Mouse (Mus musculus): ENCODE results near the gene Asb2.

The Asb2 gene

GRCm38 (mm10) chr12:103361539-103362307 is 5.9 kb upstream of the Asb2 start:
- no peak for DNase-seq (ENCODE audit: inconsistent age in 2 of 2, low spot score in 1 of 2)

- DNase-seq (ENCODE audit: inconsistent age in 2 of 2, low spot score in 1 of 2), result no peak
These were observed 5.0 kb upstream of the Asb2 start for GRCm38 (mm10) chr12:103360812-103361211.

DNA sequence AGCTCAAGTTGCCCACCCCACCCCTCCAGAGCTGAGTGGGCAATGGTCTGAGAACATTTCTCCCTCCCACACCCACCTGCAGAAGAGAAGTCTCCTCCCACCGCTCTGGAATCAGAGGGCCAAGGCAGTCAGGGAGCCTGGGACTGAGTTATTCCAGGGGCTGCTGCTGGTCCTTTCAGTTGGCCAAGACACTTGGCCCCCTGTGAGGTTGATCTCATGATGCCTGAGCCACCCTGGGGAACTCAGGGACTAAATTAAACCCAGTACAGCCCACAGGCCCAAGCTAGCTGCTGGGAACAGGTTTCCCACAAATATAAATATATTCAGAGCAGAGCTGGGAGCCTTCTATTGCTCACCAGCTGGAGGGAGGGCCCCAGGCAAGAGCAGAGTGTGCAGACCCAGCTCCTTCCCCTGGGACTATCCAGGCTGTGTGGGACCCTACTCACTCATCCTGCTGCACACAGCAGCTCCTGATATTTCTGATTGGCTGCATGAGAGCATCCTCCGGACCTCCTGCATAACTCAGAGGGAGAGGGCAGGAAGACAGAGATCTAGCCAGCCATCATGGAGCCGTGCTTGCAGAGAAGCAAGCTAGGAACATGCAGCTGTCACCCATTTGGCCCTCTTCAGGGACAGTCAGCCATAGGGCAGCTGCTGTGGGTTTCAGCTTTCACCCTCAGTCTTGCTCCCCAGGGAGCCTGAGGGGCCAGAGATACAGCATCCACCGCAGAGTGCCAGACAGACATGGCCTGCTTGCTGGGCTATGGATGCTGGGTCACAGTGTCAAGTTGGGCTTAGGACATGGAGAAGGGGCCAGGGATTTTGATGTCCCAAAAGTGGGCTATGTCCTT is 3.4 kb upstream of the Asb2 start:
- peak in 1 of 2 experiments; percentile 22 for DNase-seq (ENCODE audit: inconsistent age in 2 of 2, low spot score in 1 of 2)

- DNase-seq (ENCODE audit: inconsistent age in 2 of 2, low spot score in 1 of 2), result peak in 1 of 2 experiments; percentile 61
These were observed 2.4 kb upstream of the Asb2 start for GRCm38 (mm10) chr12:103358216-103358615.

DNA sequence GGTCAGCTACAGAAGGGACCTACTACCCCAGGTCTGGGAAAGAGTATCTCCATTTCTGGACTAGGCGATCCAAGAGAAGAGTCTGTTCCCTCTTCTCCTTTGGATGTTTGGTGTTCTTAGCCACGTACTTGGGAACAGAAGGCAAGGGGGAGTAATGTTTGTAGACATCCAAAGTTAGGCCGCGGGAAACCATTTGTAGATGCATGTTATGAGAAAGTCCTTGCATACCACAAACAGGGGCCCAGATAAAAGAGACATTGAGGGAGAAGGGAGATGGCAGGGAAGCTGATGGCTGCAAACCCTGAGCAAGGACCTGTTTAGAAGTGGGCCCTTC is 581 bp upstream of the Asb2 start:
- no peak for DNase-seq (ENCODE audit: inconsistent age in 2 of 2, low spot score in 1 of 2)

GRCm38 (mm10) chr12:103353538-103353937 is 2.3 kb downstream of the Asb2 start:
- peak; percentile 87 to 93 for DNase-seq (ENCODE audit: inconsistent age in 2 of 2, low spot score in 1 of 2)

GRCm38 (mm10) chr12:103352735-103353134 is 3.1 kb downstream of the Asb2 start:
- DNase-seq (ENCODE audit: inconsistent age in 2 of 2, low spot score in 1 of 2), result no peak

- DNase-seq (ENCODE audit: inconsistent age in 2 of 2, low spot score in 1 of 2), result peak; percentile 71 to 93
These were observed 7.3 kb downstream of the Asb2 start for GRCm38 (mm10) chr12:103348506-103348905.

- no peak for DNase-seq (ENCODE audit: inconsistent age in 2 of 2, low spot score in 1 of 2)
These were observed 8.4 kb downstream of the Asb2 start for GRCm38 (mm10) chr12:103347406-103347805.

- DNase-seq (ENCODE audit: inconsistent age in 2 of 2, low spot score in 1 of 2), result peak in 1 of 2 experiments; percentile 71
These were observed 8.9 kb downstream of the Asb2 start for GRCm38 (mm10) chr12:103346945-103347344.

DNA sequence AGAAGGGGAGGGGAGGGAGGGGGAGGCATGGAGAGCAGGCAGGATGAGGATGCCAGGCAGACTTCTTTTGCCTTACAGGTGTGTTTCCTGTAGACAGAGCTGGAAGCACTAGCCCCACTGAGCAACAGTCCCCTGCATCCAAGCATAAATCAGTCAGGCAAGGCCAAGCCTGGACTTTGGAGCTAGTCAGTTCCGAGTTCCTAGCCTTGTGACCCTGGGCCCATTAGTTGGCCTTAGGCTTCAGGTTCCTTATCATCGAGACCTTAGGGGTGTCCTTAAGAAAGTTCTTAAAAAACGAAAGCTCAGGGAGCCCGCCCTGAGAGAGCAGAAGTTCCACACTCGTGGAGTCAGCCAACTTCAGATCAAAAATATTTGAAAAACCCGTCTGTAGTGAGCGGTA is 10.9 kb downstream of the Asb2 start:
- DNase-seq (ENCODE audit: inconsistent age in 2 of 2, low spot score in 1 of 2), result peak in 1 of 2 experiments; percentile 75

- DNase-seq (ENCODE audit: inconsistent age in 2 of 2, low spot score in 1 of 2), result no peak
These were observed 12.3 kb downstream of the Asb2 start for GRCm38 (mm10) chr12:103343456-103343855.

- no peak for DNase-seq (ENCODE audit: inconsistent age in 2 of 2, low spot score in 1 of 2)
These were observed 14.6 kb downstream of the Asb2 start for GRCm38 (mm10) chr12:103341212-103341611.

GRCm38 (mm10) chr12:103338162-103338798 is 17.5 kb downstream of the Asb2 start:
- no peak for DNase-seq (ENCODE audit: inconsistent age in 2 of 2, low spot score in 1 of 2)

GRCm38 (mm10) chr12:103336766-103337165 is 19.0 kb downstream of the Asb2 start:
- DNase-seq (ENCODE audit: inconsistent age in 2 of 2, low spot score in 1 of 2), result no peak

- DNase-seq (ENCODE audit: inconsistent age in 2 of 2, low spot score in 1 of 2), result no peak
These were observed 22.4 kb downstream of the Asb2 start for GRCm38 (mm10) chr12:103333426-103333825.

- no peak for DNase-seq (ENCODE audit: inconsistent age in 2 of 2, low spot score in 1 of 2)
These were observed 22.9 kb downstream of the Asb2 start for GRCm38 (mm10) chr12:103332879-103333278.

GRCm38 (mm10) chr12:103331491-103331890 is 24.3 kb downstream of the Asb2 start:
- no peak for DNase-seq (ENCODE audit: inconsistent age in 2 of 2, low spot score in 1 of 2)

GRCm38 (mm10) chr12:103328448-103329191 is 27.2 kb downstream of the Asb2 start:
- DNase-seq (ENCODE audit: inconsistent age in 2 of 2, low spot score in 1 of 2), result peak in 1 of 2 experiments; percentile 81

DNA sequence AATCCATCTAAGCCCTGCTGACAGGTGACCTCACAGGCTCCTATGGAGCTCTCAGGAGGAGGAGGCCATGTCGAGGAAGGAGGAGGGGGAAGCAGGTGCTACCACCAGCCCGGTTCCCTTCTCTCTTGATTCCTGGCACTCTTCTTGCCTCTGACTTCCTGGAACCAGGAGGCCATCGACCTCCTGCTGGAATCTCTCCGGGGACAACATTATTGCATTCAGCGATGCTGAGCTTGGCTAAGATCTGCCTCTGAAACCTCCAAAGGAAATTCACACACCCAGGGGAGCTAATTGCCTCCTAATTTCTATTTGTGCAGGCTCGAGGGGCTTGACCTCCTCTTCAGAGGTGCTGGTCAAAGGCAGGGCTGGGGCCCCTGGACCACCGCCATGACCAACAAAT is 28.7 kb downstream of the Asb2 start:
- peak in 1 of 2 experiments; percentile 64 for DNase-seq (ENCODE audit: inconsistent age in 2 of 2, low spot score in 1 of 2)

GRCm38 (mm10) chr12:103326569-103326968 is 29.2 kb downstream of the Asb2 start:
- DNase-seq (ENCODE audit: inconsistent age in 2 of 2, low spot score in 1 of 2), result peak in 1 of 2 experiments; percentile 73

All from adrenal gland, adult (tissue).